8 mouse cellular contexts compared by ENCODE assay signal in genomic region chr5:140321042-140321755, GRCm38 (mm10). TPM values are rescaled to one million over a fixed set of nuclear protein-coding genes. Genes with fewer than 3 reads are reported as not detected.
DNase-seq lines count a peak whose midpoint lies in the region; ATAC-seq and TF ChIP-seq lines count a peak whose summit lies in the region.

Mad1l1 (minus strand) TSS chr5:140321552.
Nudt1 (plus strand) TSS chr5:140321656.

- no peaks in the 10 kb centered on the region for H3K27me3 ChIP-seq in G1E (ENCODE audit: insufficient read depth, low read length)
- H3K27me3 ChIP-seq in forebrain, embryonic 16.5 days (replicated peaks; ENCODE audit: control insufficient read depth, insufficient read depth, low read length), result no peaks in the 10 kb centered on the region
- no peaks in the 10 kb centered on the region for H3K27me3 ChIP-seq in lung, embryonic 14.5 days (ENCODE audit: insufficient read depth, low read length)
- H3K27me3 ChIP-seq in thymus, adult 2 months (ENCODE audit: control insufficient read depth, insufficient read depth, low read length), result no peaks in the 10 kb centered on the region

- intact Hi-C loops in heart, postnatal 36 days (cut with DNase I), result no loop called here

- peaks cover 64% of the 10 kb centered on the region for H3K36me3 ChIP-seq in G1E (replicated peaks)
- no peaks in the 10 kb centered on the region for H3K36me3 ChIP-seq in forebrain, embryonic 16.5 days (ENCODE audit: control insufficient read depth, insufficient read depth)
- H3K36me3 ChIP-seq in lung, embryonic 14.5 days (ENCODE audit: insufficient read depth), result no peaks in the 10 kb centered on the region
- no peaks in the 10 kb centered on the region for H3K36me3 ChIP-seq in thymus, adult 2 months (ENCODE audit: control insufficient read depth, insufficient read depth, low read length)

- under 1% methylated on average over 60 of the region's 60 CpGs for WGBS in forebrain, embryonic 16.5 days
- under 1% methylated on average over 60 of the region's 60 CpGs for WGBS in lung, embryonic 14.5 days
- WGBS in olfactory bulb, adult 2 months, result under 1% methylated on average over 60 of the region's 60 CpGs
- WGBS in thymus, adult 2 months, result under 1% methylated on average over 60 of the region's 60 CpGs

- H3K9ac ChIP-seq in forebrain, embryonic 16.5 days (replicated peaks; ENCODE audit: low read depth, low read length), result peak within 1 kb of the TSS; percentile 95
- H3K9ac ChIP-seq in lung, embryonic 14.5 days, result peak within 1 kb of the TSS; percentile 94

- peaks cover 54% of the 10 kb centered on the region for H3K4me1 ChIP-seq in G1E (ENCODE audit: insufficient read depth, low read depth, low read length)
- peaks cover 14% of the 10 kb centered on the region for H3K4me1 ChIP-seq in forebrain, embryonic 16.5 days (replicated peaks; ENCODE audit: control insufficient read depth, insufficient read depth, low read length)
- peaks cover 8% of the 10 kb centered on the region; the same call in 1 of the 2 replicates for H3K4me1 ChIP-seq in lung, embryonic 14.5 days (ENCODE audit: insufficient read depth)
- H3K4me1 ChIP-seq in olfactory bulb, adult 2 months (ENCODE audit: control insufficient read depth, insufficient read depth, low read length), result peaks cover 4% of the 10 kb centered on the region
- H3K4me1 ChIP-seq in thymus, adult 2 months (replicated peaks; ENCODE audit: control insufficient read depth, insufficient read depth, low read length), result peaks cover 6% of the 10 kb centered on the region

- peak; percentile 47; the same call in 1 of the 2 replicates for TF ChIP-seq POLR2A in olfactory bulb, adult 2 months (IDR thresholded peaks at IDR 0.05; ENCODE audit: insufficient read depth, low read depth, low read length)
- peak; percentile 84; the same call in 1 of the 2 replicates for TF ChIP-seq POLR2A in thymus, adult 2 months (IDR thresholded peaks at IDR 0.05; ENCODE audit: control insufficient read depth, extremely low read depth, insufficient read depth, low read length, poor library complexity)

- ATAC-seq in G1E (ENCODE audit: extremely low read depth, insufficient number of reproducible peaks, low FRiP score, poor library complexity, severe bottlenecking), result peak; percentile 92
- ATAC-seq in forebrain, embryonic 16.5 days, result peak; percentile 94
- peak; percentile 97 for ATAC-seq in lung, embryonic 14.5 days (ENCODE audit: insufficient read depth)

- peak within 1 kb of the TSS; percentile 83 for H3K4me2 ChIP-seq in forebrain, embryonic 16.5 days (ENCODE audit: low read length)
- peak within 1 kb of the TSS; percentile 64 for H3K4me2 ChIP-seq in lung, embryonic 14.5 days

- no peaks in the 10 kb centered on the region for H3K9me3 ChIP-seq in G1E (replicated peaks)
- no peaks in the 10 kb centered on the region for H3K9me3 ChIP-seq in forebrain, embryonic 16.5 days (ENCODE audit: control insufficient read depth, low read length)
- H3K9me3 ChIP-seq in lung, embryonic 14.5 days (ENCODE audit: low read depth, low read length), result no peaks in the 10 kb centered on the region

- TF ChIP-seq CTCF in G1E (IDR thresholded peaks at IDR 0.05; ENCODE audit: low read depth, low read length), result no peak
- TF ChIP-seq CTCF in layer of hippocampus, adult 2 months (conservative IDR thresholded peaks at IDR 0.05), result peak; percentile 55
- TF ChIP-seq CTCF in lung, embryonic 14.5 days (IDR thresholded peaks at IDR 0.05; ENCODE audit: low read depth), result peak; percentile 23; the same call in 1 of the 2 replicates
- 0 out of 2 replicates have a peak, but pooled peaks have one; percentile 27 for TF ChIP-seq CTCF in olfactory bulb, adult 2 months (IDR thresholded peaks at IDR 0.05; ENCODE audit: insufficient read depth, low read depth, low read length)
- TF ChIP-seq CTCF in thymus, adult 2 months (IDR thresholded peaks at IDR 0.05; ENCODE audit: borderline replicate concordance, control insufficient read depth, extremely low read depth, insufficient read depth, low read length, poor library complexity), result peak; percentile 65

- peak within 1 kb of the TSS; percentile 92 for H3K4me3 ChIP-seq in G1E (ENCODE audit: low read depth, low read length)
- H3K4me3 ChIP-seq in forebrain, embryonic 16.5 days (replicated peaks; ENCODE audit: low read length), result peak within 1 kb of the TSS; percentile 82
- peak within 1 kb of the TSS; percentile 66 for H3K4me3 ChIP-seq in layer of hippocampus, adult 2 months
- peak within 1 kb of the TSS; percentile 70 for H3K4me3 ChIP-seq in lung, embryonic 14.5 days (ENCODE audit: low read depth, low read length)
- H3K4me3 ChIP-seq in olfactory bulb, adult 2 months (ENCODE audit: insufficient read depth, low read depth, low read length), result peak within 1 kb of the TSS; percentile 97
- H3K4me3 ChIP-seq in thymus, adult 2 months (ENCODE audit: control insufficient read depth, insufficient read depth, low read length), result peak within 1 kb of the TSS; percentile 83

- H3K27ac ChIP-seq in forebrain, embryonic 16.5 days (ENCODE audit: low read length), result peak within 1 kb of the TSS; percentile 68
- H3K27ac ChIP-seq in layer of hippocampus, adult 2 months, result peak within 1 kb of the TSS; percentile 81
- H3K27ac ChIP-seq in lung, embryonic 14.5 days (ENCODE audit: low read depth), result peak within 1 kb of the TSS; percentile 80
- no peak within 1 kb of the TSS for H3K27ac ChIP-seq in olfactory bulb, adult 2 months (ENCODE audit: insufficient read depth, low read depth, low read length)
- peak within 1 kb of the TSS; percentile 75 for H3K27ac ChIP-seq in thymus, adult 2 months (ENCODE audit: control insufficient read depth, insufficient read depth, low read length)

- DNase-seq in G1E (ENCODE audit: low spot score), result peak; percentile 97
- peak; percentile 87 to 92 for DNase-seq in cerebellum, adult 18-20 months
- DNase-seq in heart, postnatal 36 days, result peak; percentile 94
- DNase-seq in layer of hippocampus, adult 2 months (ENCODE audit: low spot score in 2 of 2), result peak; percentile 89 to 90
- peak; percentile 99 for DNase-seq in lung, embryonic 14.5 days
- peak; percentile 94 for DNase-seq in thymus, adult 2 months

RNA-seq across cellular contexts. Expression of gene Mad1l1, which starts in this region (rescaled TPM):
- total RNA-seq in G1E (2014; fragmentation: Nextera tagmentation) (26.4 and 28.9 TPM in 2 replicates), G1E (2017) (45.9 and 46.4 TPM in 2 replicates)
- polyA plus RNA-seq in G1E (2012), result 23.1 and 28.0 TPM in 2 replicates
- polyA plus RNA-seq in forebrain, embryonic 16.5 days (2015; fragmentation: Nextera tagmentation; extraction: Ambion mirVana), result 33.4 and 36.5 TPM in 2 replicates
- total RNA-seq in heart, postnatal 36 days (2021), result 10 to 100 TPM in 1 of 2 experiments, 1 to 10 TPM in 1; 9.6 to 10.6 TPM
- 10 to 100 TPM; 14.3 to 18.1 TPM for total RNA-seq in layer of hippocampus, adult 2 months (2021)
- polyA plus RNA-seq in lung, embryonic 14.5 days (2014; fragmentation: Nextera tagmentation; extraction: Ambion mirVana), result 52.6 and 61.6 TPM in 2 replicates
- 302 TPM in 1 of 2 replicates, not detected in the other for polyA plus RNA-seq in olfactory bulb, adult 2 months (2012; ENCODE audit: insufficient read depth, insufficient read length, low replicate concordance, missing spikeins)
- polyA plus RNA-seq in thymus, adult 2 months (2012; rRNA removed), result 197 and 252 TPM in 2 replicates

RNA-seq across cellular contexts. Expression of gene Nudt1, which starts in this region (rescaled TPM):
- total RNA-seq in G1E (2014; fragmentation: Nextera tagmentation), result 6.2 and 8.9 TPM in 2 replicates
- total RNA-seq in G1E (2017), result 30.1 and 34.4 TPM in 2 replicates
- 8.3 and 13.1 TPM in 2 replicates for polyA plus RNA-seq in G1E (2012)
- polyA plus RNA-seq in forebrain, embryonic 16.5 days (2015; fragmentation: Nextera tagmentation; extraction: Ambion mirVana), result 18.6 and 19.8 TPM in 2 replicates
- total RNA-seq in heart, postnatal 36 days (2021), result 10 to 100 TPM in 1 of 2 experiments, 1 to 10 TPM in 1; 8.9 to 10.2 TPM
- total RNA-seq in layer of hippocampus, adult 2 months (2021), result 1 to 10 TPM; 3.7 to 3.8 TPM
- polyA plus RNA-seq in lung, embryonic 14.5 days (2014; fragmentation: Nextera tagmentation; extraction: Ambion mirVana), result 44.2 and 47.5 TPM in 2 replicates
- not detected in 2 replicates for polyA plus RNA-seq in olfactory bulb, adult 2 months (2012; ENCODE audit: insufficient read depth, insufficient read length, low replicate concordance, missing spikeins)
- polyA plus RNA-seq in thymus, adult 2 months (2012; rRNA removed), result 23.3 and 25.0 TPM in 2 replicates
